Mouse (Mus musculus) kidney, postnatal 10 days (tissue): ENCODE data around the gene Aif1.

Experiments used
- DNase-seq: peaks from one replicate; pipeline ENCODE4 v3.0.0; 2021; ENCODE audit warnings: mixed read lengths

Gene Aif1

DNA sequence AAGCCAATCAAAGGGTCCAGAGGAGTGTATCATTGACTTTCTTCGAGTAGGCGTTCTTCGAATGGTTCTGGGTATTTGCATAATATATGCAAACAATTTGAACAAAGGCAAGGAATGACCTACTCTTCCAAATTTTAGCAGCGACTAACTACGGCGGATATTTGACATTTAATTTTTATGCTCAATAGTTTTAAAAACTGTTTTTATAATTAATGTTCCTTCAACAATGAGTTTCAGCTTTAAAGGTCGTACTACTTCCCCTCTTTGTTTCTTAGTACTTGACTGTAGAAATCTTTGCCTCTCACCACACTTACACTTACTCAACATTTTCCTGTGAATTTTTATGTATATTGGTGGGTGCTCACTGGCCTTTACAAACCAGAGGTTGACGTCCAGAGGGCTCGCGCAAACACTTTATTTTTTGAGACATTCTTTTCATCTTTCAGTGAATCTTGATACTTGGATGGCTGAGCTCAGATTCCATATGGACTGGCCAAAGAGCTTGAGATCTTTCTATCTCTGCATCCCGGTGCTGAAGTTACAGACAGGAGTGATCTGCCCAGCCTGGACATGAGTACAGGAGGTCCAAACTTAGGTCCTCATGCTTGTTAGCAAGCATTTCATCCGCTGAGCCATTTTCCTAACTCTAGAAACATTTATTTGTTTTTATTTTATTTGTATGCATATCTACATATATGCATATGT, 10.3 kb downstream of the Aif1 start:
- DNase-seq: no peak

GRCm38 (mm10) chr17:35164568-35165450, 11.1 kb downstream of the Aif1 start, which contains the start of gene Prrc2a:
Prrc2a (minus strand) TSS chr17:35164897.
- DNase-seq: peak; percentile 99

- DNase-seq: peak; percentile 47
Measured at GRCm38 (mm10) chr17:35164218-35164567, 11.7 kb downstream of the Aif1 start.

DNA sequence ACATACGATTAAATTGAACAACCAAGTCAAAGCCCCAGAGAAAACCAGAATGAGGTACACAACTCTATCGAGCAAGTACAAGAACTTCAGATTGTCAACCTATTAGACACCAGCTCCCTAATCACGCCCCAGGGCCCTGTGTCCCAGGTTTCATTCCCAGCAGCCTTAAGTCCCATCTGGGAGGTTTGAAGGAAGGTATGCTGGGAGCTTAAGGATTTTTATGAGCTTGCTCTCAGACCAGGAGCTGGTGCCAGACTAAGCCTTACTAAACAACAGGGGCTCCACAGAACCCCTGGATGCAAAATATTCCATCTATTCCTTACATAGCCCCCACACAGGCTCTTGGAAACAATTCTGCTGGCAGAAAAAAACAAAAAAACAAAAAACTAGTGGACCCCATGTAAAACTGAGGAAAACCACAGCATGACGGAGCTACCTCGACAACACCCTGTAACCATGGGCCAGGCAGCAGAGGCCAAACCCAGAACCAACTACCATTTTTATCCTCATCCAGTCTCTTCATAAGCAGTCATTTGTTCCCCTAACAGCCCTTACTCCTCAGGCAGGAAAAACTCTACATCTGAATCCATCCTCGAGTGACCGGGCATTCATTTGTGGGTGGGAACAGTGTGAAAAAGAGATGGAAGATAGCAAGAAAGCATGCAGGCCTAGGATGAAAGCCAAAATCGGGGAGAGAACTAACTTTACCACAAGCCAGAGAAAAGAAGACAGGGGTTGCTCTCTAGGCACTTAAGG, 12.4 kb downstream of the Aif1 start:
- DNase-seq: no peak

DNA sequence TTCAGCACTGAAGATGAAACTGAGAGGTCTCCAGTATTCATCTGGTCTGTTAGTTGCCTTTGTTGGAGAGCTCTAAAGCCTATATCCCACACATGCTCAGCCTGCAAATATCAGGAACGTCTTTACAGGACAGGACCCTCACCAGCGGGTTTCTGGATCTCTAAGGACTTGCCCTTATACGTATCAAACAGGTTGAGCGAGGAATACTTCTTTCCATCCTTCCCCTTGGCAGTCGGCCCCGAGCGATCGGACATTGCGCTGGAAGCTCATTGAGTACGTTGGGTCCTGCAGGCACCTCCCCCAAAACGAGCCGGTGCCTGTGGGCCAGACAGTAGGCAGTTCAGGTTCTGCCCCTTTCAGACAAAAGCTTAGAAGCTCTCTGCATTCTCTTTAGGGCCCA, 13.1 kb downstream of the Aif1 start:
- peak; percentile 60 for DNase-seq

DNA sequence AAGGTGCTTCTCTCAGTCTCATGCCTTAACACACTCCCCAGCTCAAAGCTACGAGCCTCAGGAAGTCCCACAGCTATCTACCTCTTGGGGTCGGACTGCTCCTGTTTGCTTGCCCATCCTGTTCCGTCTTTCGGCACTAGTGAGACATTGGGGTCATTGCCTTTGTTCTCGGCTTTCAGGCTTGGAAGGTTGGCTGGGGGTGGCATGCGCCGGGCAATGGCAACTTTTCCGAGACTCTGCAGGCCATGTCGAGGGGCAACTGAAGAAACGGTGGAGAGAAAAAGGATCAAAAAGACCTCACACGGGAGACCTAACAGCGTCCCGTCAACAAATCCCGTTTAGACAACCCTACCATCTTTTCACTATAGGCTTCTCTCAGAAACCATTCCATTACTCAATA, 13.7 kb downstream of the Aif1 start:
- DNase-seq: no peak

- no peak for DNase-seq
Measured at GRCm38 (mm10) chr17:35161421-35161820, 14.4 kb downstream of the Aif1 start.

- DNase-seq: no peak
Measured at GRCm38 (mm10) chr17:35159638-35160037, 16.2 kb downstream of the Aif1 start.

DNA sequence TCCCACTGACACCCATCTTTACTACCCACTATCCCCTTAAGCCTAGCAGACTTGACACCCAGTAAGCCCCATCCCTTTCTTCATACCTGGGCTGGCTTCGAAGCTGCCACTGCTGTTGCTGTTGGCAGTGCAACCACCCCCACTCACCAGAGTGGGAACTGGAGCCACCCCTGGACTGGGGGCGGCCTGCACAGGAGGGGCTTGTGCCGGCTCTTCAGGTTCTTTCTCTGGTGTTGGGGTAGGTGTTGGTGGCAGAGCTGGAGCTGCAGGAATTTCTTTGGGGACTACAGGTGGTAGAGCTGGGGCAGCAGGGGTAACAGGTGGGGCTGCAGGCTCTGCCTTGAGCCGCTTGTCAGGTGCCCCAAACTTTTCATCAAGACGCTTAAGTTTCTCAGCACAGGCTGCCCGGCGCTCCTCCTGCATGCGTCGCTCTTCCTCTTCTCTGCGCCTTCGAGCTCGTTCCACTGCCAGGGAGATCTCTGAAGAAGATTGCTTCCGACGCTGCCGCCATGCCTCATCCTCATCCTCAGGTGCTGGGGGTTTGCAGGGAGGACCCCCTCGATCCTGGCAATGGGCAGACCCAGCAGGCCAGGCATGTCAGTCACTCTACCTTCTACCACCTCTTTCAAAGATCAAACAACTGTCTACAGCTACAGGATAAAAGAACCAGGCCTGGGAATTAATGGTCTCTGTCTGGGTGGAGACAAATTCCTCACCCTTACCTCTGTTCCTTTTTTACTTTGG, 16.8 kb downstream of the Aif1 start:
- no peak for DNase-seq

DNA sequence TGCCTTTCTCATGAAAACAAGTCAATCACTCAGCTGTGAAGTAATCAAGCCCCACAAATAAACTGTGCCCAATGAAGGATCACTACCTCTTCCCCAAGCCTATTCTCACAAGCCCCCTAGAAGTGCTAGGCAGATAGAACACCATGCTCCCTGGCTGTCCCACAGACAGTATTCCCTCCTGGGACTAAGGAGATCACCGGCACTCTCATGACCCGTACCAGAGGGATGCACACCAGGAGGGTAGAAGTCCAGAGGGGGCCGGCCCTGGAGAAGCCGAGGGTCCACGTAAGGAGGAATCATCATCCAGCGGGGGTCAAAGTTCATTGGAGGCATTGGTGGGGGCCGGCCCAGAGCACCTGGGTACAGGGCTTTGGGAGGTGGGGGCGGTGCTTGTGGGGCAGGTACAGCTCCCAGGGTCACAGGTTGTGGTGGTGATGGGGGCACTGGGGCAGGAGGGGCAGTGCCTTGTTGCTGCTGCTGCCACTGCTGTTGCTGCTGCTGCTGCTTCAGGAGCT, 18.1 kb downstream of the Aif1 start:
- DNase-seq: no peak

DNA sequence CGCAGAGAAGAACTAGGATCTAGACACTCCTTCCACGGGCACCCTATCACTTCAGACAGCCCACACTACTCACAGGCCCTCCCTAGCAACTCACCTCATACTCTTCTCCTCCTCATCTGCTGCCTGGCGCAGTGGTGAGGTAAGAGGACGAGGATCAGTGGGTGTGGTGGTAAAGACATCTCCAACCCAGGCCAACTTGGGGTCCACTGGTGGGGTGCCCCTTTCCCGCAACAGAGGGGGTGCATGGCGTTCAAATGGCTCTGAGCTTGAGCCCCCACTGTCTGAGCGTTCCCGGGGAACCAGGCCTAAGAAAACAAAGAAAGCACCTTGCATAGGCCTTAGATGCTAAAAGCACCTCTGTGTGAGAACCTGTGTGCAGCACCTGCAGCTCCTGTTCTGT, 18.6 kb downstream of the Aif1 start:
- DNase-seq: no peak

DNA sequence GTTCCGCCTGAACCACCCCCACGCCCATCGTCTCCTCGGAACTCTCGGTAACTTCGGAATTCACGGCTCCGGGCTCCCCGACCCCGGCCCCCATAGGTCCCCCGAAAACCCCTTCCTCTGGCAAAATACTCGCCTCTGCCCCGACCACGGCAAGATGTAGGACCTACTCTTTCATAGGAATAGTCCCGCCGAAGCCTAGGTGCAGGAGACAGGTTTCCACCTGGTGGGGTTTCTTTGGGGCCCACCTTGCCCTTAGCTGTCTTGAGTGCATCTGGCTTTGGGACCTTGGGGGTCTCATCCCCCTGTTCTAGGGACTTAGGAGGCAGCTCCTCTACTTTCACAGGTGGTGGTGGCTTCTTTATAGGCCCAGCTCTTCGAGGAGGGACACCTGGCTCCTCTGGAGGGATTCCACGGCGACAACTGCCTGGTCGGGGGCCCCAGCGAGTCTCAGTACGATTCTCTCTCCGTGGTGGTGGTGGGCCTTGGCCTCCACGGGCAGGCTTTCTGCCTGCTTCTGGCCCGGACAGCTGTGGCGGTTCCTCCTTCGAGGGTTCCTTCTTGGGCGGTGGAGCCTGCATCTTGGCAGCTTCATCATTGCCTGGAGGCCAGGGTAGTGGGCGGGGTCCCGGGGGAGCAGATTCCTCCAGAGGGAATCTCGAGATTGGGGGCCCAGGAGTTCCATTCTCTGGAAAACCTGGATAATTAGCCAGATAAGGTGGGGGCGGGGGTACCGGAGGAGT, 19.2 kb downstream of the Aif1 start:
- DNase-seq: no peak

DNA sequence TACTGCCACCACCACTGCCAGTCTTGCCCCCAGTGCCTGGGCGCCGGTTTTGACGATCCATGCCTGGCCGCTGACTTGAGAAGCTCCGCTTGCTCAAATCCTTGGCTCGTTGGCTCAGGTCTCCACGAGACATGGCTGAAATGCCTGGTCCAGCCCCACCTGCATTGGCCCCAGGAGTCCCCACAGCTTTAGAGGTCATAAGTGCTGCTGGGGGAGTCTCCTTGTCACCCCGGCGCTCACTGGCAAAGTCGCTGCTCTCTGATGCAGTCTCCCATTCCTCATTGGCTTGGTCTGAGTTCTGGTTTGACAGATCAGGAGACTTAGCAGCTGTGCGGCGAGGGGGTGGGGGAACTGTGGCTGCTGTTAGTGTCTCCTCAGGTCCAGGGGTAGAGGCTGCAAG, 20.4 kb downstream of the Aif1 start:
- DNase-seq: no peak

DNA sequence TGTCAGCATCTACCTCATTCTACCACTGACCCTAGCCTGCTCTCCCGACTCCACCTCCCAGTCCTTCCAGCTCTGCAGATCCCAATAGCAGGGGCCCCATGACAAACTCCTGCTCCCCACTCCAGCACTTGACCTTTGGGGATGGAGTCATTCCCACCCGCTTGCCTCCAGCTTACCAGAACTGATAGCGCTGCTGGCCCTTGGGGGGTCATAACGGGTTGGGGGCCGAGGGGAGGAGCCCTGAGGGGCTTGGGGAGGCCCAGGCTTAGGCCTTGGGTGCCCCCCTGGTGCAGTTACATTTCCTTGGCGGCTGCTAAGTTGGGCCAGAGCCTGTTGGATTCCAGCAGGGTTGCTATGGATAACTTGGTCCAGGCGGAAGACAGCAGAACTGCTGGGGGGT, 21.3 kb downstream of the Aif1 start:
- no peak for DNase-seq

- no peak for DNase-seq
Measured at GRCm38 (mm10) chr17:35153931-35154330, 21.9 kb downstream of the Aif1 start.

GRCm38 (mm10) chr17:35153077-35153476, 22.8 kb downstream of the Aif1 start:
- DNase-seq: no peak

GRCm38 (mm10) chr17:35152121-35152520, 23.7 kb downstream of the Aif1 start:
- no peak for DNase-seq

DNA sequence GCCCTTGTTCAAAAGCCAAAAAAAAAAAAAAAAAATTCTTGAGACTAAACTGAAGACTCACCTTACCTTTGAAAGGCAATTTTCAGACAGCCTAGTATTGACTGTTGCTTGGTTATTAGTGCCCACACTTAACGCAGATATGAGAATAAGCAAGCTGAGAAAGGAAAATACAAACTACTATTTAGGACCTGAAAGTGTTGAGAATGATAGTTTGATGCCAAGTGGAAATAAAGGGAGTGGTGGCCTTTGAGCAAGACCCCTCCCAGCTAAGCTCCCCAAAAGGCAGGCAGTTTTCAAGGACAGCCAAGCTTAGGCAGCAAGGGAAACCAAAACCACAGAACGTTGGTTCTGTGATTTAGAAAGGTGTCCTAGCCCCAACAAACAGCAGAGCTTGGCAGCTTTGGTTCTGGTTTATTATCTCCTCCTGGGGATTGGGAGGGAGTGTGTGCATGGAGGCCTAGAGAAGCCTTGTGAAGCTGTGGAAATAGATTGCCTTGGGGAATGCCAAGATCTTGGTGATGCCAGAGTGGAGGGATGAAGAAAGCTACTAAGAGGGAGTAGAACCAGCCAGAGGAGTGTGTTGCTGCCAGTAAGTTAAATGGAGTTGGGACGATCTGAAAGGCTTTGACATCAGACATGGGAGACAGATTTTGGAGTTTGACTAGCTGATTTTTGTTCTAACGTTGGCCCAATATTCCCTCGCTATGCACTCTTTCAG, 27.8 kb downstream of the Aif1 start:
- no peak for DNase-seq

DNA sequence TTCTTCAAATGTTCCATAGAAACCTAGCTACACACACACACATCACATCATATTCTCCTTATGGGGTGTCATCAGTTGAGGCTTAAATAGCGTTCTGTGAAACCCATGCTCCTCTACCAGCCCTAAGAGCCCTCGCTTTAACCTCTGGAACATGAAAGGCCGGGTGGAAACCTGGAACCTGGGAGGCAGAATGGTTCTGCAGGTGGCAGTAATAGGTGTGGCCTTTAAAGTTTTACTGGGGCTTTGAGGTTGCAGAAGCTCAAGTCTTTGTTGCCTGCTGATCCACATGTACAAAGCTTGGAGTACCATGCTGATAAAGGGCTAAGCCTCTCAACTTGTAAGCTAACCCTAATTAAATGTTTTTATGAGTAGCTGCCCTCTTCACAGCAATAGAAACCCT, 28.5 kb downstream of the Aif1 start:
- DNase-seq: no peak

DNA sequence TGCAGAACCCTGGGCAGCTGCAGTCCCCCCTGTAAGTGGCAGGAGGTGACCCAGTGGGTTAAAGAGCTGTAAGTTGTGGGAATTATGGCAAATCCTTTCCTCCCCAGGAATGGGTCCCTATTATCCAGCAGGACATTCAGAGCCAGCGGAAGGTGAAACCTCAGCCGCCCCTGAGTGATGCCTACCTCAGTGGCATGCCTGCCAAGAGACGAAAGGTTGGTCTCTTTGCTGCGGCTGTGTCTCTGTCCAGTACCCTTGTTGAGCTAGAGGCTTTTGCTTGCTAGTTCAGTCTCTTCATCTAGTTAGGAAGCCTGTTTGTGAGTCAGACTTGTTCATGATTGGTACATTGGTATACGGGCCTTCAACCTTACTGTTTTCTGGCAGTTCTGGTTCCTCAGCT, 29.7 kb downstream of the Aif1 start:
- no peak for DNase-seq

DNA sequence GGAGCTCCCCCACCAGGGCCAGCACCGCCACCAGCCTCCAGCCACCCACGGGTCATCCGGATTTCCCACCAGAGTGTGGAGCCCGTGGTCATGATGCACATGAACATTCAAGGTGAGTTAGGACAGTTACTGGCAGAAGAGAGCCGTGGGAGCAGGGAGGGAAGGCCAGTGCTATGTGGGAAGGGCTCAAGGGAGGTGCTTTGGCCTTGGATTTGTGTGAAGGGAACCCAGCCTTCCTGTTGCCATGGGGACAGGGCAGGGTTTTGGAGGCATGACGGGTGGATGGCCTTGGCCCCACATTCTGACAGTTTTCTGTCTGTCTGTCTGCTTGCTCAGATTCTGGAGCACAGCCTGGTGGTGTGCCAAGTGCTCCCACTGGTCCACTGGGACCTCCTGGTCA, 33.9 kb downstream of the Aif1 start:
- DNase-seq: no peak
